Mouse (Mus musculus) forebrain, embryonic 15.5 days (tissue): Measurements from ENCODE around the gene Rnf187. TPM values are rescaled to one million over a fixed set of nuclear protein-coding genes. Genes with fewer than 3 reads are reported as not detected.
A peak's percentile ranks its signal among the peaks of the same experiment; 100 is the strongest.

Source experiments
- ATAC-seq: fragments of 200-750 bp; cut with Nextera tagmentation; replicated peaks from 2 replicates; pipeline ENCODE4 v1.8.0; 2017; ENCODE audit warnings: mild to moderate bottlenecking, moderate TSS enrichment, moderate library complexity
- H3K27ac ChIP-seq: fragments of 300-500 bp; sonication (generic); replicated peaks from 2 replicates; pipeline ENCODE4 v1.5.1; 2015; ENCODE audit warnings: mild to moderate bottlenecking, inconsistent platforms
- H3K27me3 ChIP-seq: fragments of 300-500 bp; sonication (generic); 2 replicates; pipeline ENCODE4 v1.6.1; 2015; ENCODE audit warnings: inconsistent platforms
- H3K36me3 ChIP-seq: fragments of 300-500 bp; sonication (generic); 2 replicates; pipeline ENCODE4 v1.6.1; 2015; ENCODE audit warnings: mild to moderate bottlenecking, inconsistent platforms
- H3K4me1 ChIP-seq: fragments of 300-500 bp; sonication (generic); 2 replicates; pipeline ENCODE4 v1.6.1; 2015; ENCODE audit warnings: inconsistent platforms
- H3K4me2 ChIP-seq: fragments of 300-500 bp; sonication (generic); replicated peaks from 2 replicates; pipeline ENCODE4 v1.6.1; 2015; ENCODE audit warnings: mild to moderate bottlenecking, inconsistent platforms
- H3K4me3 ChIP-seq: fragments of 300-500 bp; sonication (generic); 2 replicates; pipeline ENCODE4 v1.5.1; 2015; ENCODE audit warnings: mild to moderate bottlenecking, inconsistent platforms
- H3K9ac ChIP-seq: fragments of 300-500 bp; sonication (generic); replicated peaks from 2 replicates; pipeline ENCODE4 v1.6.1; 2015; ENCODE audit warnings: mild to moderate bottlenecking, inconsistent platforms
- H3K9me3 ChIP-seq: fragments of 300-500 bp; sonication (generic); 2 replicates; pipeline ENCODE4 v1.6.1; 2016; ENCODE audit warnings: inconsistent platforms
- WGBS: fragments of 180-500 bp; shearing (Covaris S2); methylation state at CpG from one replicate; pipeline ENCODE4 v1.1.7; 2015; ENCODE audit warnings: mixed read lengths; 5-methylcytosine and 5-hydroxymethylcytosine counted together
- microRNA-seq: library from miRNA; unstranded; fragments of <30 nt; microRNA quantifications from one replicate; pipeline ENCODE4, GENCODE M21; 2016
- polyA plus RNA-seq: library from polyadenylated mRNA; unstranded; fragments of >200 nt; fragmentation: Nextera tagmentation; extraction: Ambion mirVana; gene quantifications from 2 replicates; pipeline ENCODE4 v1.2.1, GENCODE M21; 2015

Gene Rnf187
- polyA plus RNA-seq, 1 experiment from 2014 or later: 508 TPM

DNA sequence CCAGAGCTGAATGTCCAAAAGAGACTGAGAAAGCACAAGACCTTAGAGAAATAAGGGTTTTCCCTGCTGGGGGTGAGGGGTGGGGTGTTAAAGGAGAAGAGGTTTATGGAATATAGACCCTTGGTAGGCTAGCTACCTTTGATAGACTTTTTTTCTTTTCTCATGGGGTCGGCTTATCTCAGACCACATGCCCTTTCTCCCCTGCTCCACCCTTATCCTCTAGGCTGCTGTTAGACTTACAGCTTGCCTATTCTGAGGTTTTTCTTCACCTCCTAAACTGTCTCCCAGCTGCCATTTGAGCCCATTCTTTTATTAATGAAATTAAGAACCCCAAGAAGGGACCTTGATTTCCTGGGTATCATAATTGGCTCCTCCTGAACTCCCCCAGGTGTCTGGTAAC is 24.9 kb downstream of the Rnf187 start:
- no peaks in the 10 kb centered on the region for H3K9me3 ChIP-seq
- H3K4me1 ChIP-seq: peaks cover 6% of the 10 kb centered on the region; the same call in 1 of the 2 replicates
- no peak overlapping the region for H3K9ac ChIP-seq
- WGBS: 93% methylated on average over 1 of the region's 1 CpGs
- ATAC-seq: no peak
- no peaks in the 10 kb centered on the region for H3K27me3 ChIP-seq
- no peaks in the 10 kb centered on the region for H3K36me3 ChIP-seq
- no peak overlapping the region for H3K27ac ChIP-seq
- no peak overlapping the region for H3K4me2 ChIP-seq
- no peak overlapping the region for H3K4me3 ChIP-seq

DNA sequence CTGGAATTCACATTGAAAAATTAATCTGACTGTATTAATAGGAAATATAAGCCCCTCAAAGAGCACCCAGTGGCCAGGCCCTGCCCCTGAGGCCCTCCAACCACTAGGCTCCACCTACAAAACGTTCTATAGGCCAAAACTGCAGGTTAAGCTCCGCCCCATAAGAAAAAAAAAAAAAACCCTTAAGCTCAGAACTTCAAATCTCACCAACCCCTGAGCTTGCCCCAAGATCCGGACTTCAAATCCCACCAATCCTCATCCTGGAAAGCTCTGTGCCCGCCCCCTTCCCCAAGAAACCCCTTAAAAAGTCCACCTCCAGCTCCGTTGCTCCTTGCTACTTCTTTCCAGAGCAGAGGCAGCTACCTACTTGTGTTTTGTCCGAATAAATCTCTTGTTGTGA is 33.9 kb downstream of the Rnf187 start:
- Histone ChIP-seq H3K9me3 (no peaks in the 10 kb centered on the region), H3K9ac (no peak overlapping the region), H3K4me3 (no peak overlapping the region), H3K27ac (no peak overlapping the region), H3K27me3 (no peaks in the 10 kb centered on the region), H3K4me1 (peaks cover 17% of the 10 kb centered on the region), H3K36me3 (peaks cover 13% of the 10 kb centered on the region), H3K4me2 (no peak overlapping the region)
- WGBS: 48% methylated on average over 6 of the region's 6 CpGs
- ATAC-seq: no peak

DNA sequence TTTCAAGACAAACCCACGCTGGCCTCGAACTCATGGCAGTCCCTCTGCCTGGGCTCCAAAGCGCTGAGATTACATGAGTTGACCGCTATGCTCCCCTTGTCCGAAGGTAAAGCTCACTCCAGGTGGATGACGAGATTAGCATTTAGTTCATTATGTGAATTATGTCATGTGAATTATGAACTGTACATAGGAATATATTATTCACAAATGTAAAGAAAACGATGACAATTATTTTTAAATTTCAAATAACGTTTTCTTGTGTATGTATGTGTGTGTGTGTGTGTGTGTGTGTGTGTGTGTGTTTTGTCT is 34.4 kb downstream of the Rnf187 start:
- no peaks in the 10 kb centered on the region for H3K27me3 ChIP-seq
- peak overlapping the region; percentile 78 for H3K4me3 ChIP-seq
- H3K27ac ChIP-seq: no peak overlapping the region
- peaks cover 17% of the 10 kb centered on the region for H3K4me1 ChIP-seq
- WGBS: 1% methylated on average over 8 of the region's 8 CpGs
- H3K9ac ChIP-seq: 0 out of 2 replicates have a peak overlapping the region, but pooled peaks have one; percentile 38
- H3K9me3 ChIP-seq: no peaks in the 10 kb centered on the region
- peak; percentile 1; the same call in 1 of the 2 replicates for ATAC-seq
- peak overlapping the region; percentile 57 for H3K4me2 ChIP-seq
- peaks cover 14% of the 10 kb centered on the region for H3K36me3 ChIP-seq

DNA sequence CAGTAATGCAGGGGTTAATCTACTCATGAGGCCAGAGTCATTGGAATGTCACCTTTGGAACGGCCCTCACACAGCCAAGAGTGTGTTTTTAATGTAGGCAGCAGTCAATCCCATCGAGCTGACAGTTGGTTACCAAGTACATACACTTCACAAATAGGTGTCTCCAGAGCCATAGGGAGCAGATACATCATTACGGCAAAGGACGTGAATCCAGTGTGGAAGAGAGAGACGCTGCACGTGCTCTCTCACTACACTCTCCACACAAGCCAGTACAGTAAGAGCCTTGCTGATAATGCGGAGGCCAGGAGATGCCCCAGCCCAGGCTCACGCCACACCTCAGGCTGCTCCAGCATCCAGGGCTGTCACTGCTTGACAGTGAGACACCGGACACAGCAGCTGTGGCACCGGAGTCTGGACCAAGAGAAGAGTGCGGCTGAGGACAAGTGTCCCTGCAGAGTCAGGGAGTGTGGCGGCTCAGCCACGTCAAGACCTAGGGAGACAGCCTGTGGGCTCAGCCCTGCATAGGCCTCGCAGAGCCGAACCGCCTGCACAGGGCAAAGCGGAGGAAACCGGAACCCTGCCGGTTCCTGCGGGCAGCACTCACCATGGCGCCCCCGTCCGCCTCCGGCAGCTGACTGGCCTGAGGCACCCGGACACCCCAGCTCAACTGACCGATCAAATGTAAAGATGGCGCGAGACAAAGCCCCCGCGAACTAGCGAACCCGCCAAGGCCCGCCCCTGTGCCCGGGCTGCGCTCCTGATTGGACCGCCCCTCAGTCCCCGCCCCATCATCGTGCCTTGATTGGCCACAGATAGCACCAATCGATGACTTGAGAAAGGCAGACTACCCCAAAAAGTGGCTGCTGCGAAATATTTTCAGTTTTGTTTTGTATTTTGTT is 35.0 kb downstream of the Rnf187 start, which contains the start of gene Zfp39:
Gene Zfp39, minus strand, starts transcription at position 715 of the 899 bp plus-strand sequence.
- WGBS: under 1% methylated on average over 40 of the region's 40 CpGs
- H3K4me3 ChIP-seq: peak within 1 kb of the TSS; percentile 78
- H3K4me2 ChIP-seq: peak within 1 kb of the TSS; percentile 57
- peak within 1 kb of the TSS; percentile 76 for H3K27ac ChIP-seq
- no peaks in the 10 kb centered on the region for H3K9me3 ChIP-seq
- ATAC-seq: peak; percentile 99
- no peaks in the 10 kb centered on the region for H3K27me3 ChIP-seq
- H3K4me1 ChIP-seq: peaks cover 17% of the 10 kb centered on the region
- peaks cover 19% of the 10 kb centered on the region for H3K36me3 ChIP-seq
- H3K9ac ChIP-seq: peak within 1 kb of the TSS; percentile 74

DNA sequence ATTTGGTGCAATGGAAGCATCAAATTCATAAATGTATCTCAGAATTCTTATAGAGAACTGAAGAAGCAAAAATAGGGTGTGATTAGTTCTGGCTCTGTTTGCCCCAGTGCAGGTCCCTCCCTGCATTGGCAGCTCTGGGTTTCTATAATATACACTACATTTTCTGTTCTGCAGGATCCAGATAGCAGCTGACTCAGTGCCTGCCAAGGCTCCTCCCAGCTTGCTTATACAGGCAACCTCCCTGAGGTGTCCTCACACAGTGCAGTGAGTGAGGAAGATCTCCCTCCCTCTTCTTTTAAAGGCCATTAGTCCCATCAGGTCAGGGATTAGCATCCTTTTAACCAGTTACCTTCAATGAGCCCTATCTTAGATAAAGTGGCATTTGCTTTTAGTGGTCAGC is 37.6 kb downstream of the Rnf187 start:
- H3K4me1 ChIP-seq: peaks cover 17% of the 10 kb centered on the region
- peaks cover 28% of the 10 kb centered on the region for H3K36me3 ChIP-seq
- H3K4me3 ChIP-seq: no peak overlapping the region
- H3K9ac ChIP-seq: no peak overlapping the region
- no peak overlapping the region for H3K27ac ChIP-seq
- H3K9me3 ChIP-seq: no peaks in the 10 kb centered on the region
- no peak for ATAC-seq
- H3K27me3 ChIP-seq: no peaks in the 10 kb centered on the region
- H3K4me2 ChIP-seq: no peak overlapping the region

DNA sequence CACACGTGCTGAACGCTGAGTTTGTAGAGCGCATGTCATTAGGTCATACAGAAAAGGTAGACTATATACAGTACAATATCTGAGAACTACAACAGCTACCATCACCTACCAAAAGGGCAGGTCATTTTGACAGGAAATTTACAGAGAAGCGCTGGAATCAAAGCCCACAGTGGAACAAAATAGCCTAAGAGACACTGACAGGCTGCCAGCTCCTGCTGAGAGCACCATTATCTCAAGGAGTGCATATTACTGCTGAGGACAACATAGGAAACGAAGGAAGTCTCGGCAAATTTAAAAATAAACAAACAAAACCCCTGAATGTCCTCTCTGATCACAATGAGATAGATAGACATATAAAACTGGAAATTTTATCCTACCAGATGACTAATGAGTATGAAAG is 41.2 kb downstream of the Rnf187 start:
- no peak for ATAC-seq
- no peak overlapping the region for H3K4me2 ChIP-seq
- H3K36me3 ChIP-seq: peaks cover 52% of the 10 kb centered on the region
- 78% methylated on average over 6 of the region's 6 CpGs for WGBS
- no peak overlapping the region for H3K9ac ChIP-seq
- no peaks in the 10 kb centered on the region for H3K9me3 ChIP-seq
- no peak overlapping the region for H3K4me3 ChIP-seq
- no peak overlapping the region for H3K27ac ChIP-seq
- H3K4me1 ChIP-seq: peaks cover 5% of the 10 kb centered on the region
- H3K27me3 ChIP-seq: no peaks in the 10 kb centered on the region

DNA sequence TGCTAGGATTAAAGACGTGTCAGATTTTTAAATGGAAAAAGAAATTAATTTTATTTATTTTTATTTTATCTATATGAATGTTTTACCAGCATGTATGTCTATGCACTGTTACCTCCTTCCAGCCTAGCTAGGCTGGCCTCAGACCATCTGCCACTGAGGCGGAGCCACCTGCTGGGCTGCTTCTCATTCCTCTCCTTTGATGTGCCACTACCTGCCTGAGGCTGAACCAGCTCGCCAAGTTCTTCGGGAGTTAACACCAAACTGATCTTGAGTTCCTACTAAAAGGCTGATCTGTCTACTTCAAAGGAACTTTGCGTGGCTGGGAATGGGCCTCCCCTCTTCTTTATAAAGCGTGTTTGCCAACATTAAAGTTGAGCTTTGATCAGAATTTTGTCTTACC is 44.3 kb downstream of the Rnf187 start:
- WGBS: 69% methylated on average over 6 of the region's 6 CpGs
- H3K4me3 ChIP-seq: no peak overlapping the region
- no peak for ATAC-seq
- H3K4me1 ChIP-seq: no peaks in the 10 kb centered on the region
- no peak overlapping the region for H3K4me2 ChIP-seq
- H3K9ac ChIP-seq: no peak overlapping the region
- no peaks in the 10 kb centered on the region for H3K9me3 ChIP-seq
- peaks cover 66% of the 10 kb centered on the region for H3K36me3 ChIP-seq
- no peak overlapping the region for H3K27ac ChIP-seq
- no peaks in the 10 kb centered on the region for H3K27me3 ChIP-seq

DNA sequence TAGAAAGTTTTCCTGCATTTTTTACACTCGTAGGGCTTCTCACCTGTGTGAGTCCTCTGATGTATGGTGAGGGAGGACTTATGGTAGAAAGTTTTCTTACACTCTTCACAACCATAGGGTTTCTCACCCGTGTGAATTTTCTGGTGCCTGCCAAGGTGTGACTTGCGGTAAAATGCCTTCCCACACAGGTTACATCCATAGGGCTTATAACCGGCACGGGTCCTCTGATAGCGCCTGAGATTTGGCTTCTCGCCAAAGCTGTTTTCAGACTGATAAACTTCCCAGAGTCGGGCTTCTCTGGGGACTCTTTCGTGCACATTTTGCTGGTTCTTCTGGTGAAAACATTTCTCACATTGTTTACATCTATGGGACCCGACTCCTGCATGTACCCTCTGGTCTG is 48.2 kb downstream of the Rnf187 start:
- Histone ChIP-seq H3K36me3 (peaks cover 58% of the 10 kb centered on the region), H3K9ac (no peak overlapping the region), H3K27me3 (no peaks in the 10 kb centered on the region), H3K9me3 (no peaks in the 10 kb centered on the region), H3K4me1 (no peaks in the 10 kb centered on the region), H3K4me3 (no peak overlapping the region), H3K4me2 (no peak overlapping the region), H3K27ac (no peak overlapping the region)
- 93% methylated on average over 10 of the region's 10 CpGs for WGBS
- no peak for ATAC-seq

DNA sequence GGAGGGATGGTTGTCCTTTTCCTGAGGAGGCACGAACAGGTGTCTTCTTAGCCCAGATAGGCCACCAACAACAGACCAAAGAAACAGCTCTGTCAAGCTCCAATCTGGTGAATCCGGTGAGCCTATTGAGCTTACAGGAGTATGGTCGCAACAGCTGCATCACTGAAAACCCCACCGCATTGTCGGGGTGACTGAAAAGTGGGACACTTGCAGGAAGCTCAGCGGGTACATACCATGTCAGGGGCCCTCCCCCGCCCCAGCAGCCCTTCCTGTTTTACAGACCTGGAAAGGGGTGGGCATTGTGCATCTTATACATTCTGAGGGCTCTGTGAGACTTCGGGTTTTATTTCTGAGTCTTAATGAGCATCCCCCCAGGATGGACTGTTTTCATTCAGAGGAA is 55.0 kb downstream of the Rnf187 start:
- H3K36me3 ChIP-seq: peaks cover 46% of the 10 kb centered on the region
- no peak for ATAC-seq

More for the DNA sequence above, 55.0 kb downstream of the Rnf187 start:
- Histone ChIP-seq H3K9ac (no peak overlapping the region), H3K9me3 (no peaks in the 10 kb centered on the region), H3K27ac (no peak overlapping the region), H3K27me3 (no peaks in the 10 kb centered on the region), H3K4me3 (no peak overlapping the region), H3K4me2 (no peak overlapping the region), H3K4me1 (no peaks in the 10 kb centered on the region)
- 89% methylated on average over 8 of the region's 8 CpGs for WGBS

Small RNA genes lying within 50 kb of the gene (microRNA-seq; reads per million reads assigned to microRNA genes)
- gene Gm44313: not detected

Other genes starting within 250 kb of the Rnf187 start
- 0.19 TPM in 1 of 2 replicates, not detected in the other for gene Olfr319, start 239.8 kb downstream of the Rnf187 start, polyA plus RNA-seq
- not detected in 2 replicates for gene Olfr318, start 214.9 kb downstream of the Rnf187 start, polyA plus RNA-seq
- 0.06 and 0.10 TPM in 2 replicates for gene Olfr317, start 199.7 kb downstream of the Rnf187 start, polyA plus RNA-seq
- 0.08 TPM in 1 of 2 replicates, not detected in the other for gene Olfr316, start 186.2 kb downstream of the Rnf187 start, polyA plus RNA-seq
- not detected in 2 replicates for gene Olfr315, start 165.7 kb downstream of the Rnf187 start, polyA plus RNA-seq
- gene Olfr314, start 156.0 kb downstream of the Rnf187 start, polyA plus RNA-seq: not detected in 2 replicates
- gene Fam183b, start 137.0 kb downstream of the Rnf187 start, polyA plus RNA-seq: 4.9 and 8.4 TPM in 2 replicates
- not detected in 2 replicates for gene Olfr313, start 123.9 kb downstream of the Rnf187 start, polyA plus RNA-seq
- not detected in 2 replicates for gene Olfr312, start 109.7 kb downstream of the Rnf187 start, polyA plus RNA-seq
- gene Olfr311, start 99.7 kb downstream of the Rnf187 start, polyA plus RNA-seq: not detected in 2 replicates
- 22.9 TPM in 2 replicates for gene Gm12258, start 91.8 kb downstream of the Rnf187 start, polyA plus RNA-seq
- 11.5 and 11.6 TPM in 2 replicates for gene 2810021J22Rik, start 71.7 kb downstream of the Rnf187 start, polyA plus RNA-seq
- gene Zfp39, start 34.7 kb downstream of the Rnf187 start, polyA plus RNA-seq: 5.9 and 7.0 TPM in 2 replicates
- not detected in 2 replicates for gene Btnl10, start 21.0 kb downstream of the Rnf187 start, polyA plus RNA-seq
- gene Hist3h2ba, start 10.0 kb upstream of the Rnf187 start, polyA plus RNA-seq: 355 and 373 TPM in 2 replicates
- gene Hist3h2a, start 15.8 kb upstream of the Rnf187 start, polyA plus RNA-seq: 155 and 160 TPM in 2 replicates
- 1.9 and 2.7 TPM in 2 replicates for gene Trim17, start 15.8 kb upstream of the Rnf187 start, polyA plus RNA-seq
- gene Trim11, start 39.2 kb upstream of the Rnf187 start, polyA plus RNA-seq: 22.6 and 24.8 TPM in 2 replicates
- 0.06 and 0.19 TPM in 2 replicates for gene Obscn, start 197.5 kb upstream of the Rnf187 start, polyA plus RNA-seq
- gene Iba57, start 224.8 kb upstream of the Rnf187 start, polyA plus RNA-seq: 6.8 and 7.1 TPM in 2 replicates
- 0.11 and 0.20 TPM in 2 replicates for gene Gjc2, start 244.3 kb upstream of the Rnf187 start, polyA plus RNA-seq